Mouse (Mus musculus): ENCODE results near the gene Adra1b.
A peak's percentile ranks its signal among the peaks of the same experiment; 100 is the strongest.

Gene Adra1b

GRCm38 (mm10) chr11:43820552-43821460, 80.2 kb downstream of the Adra1b start:
- no peak for DNase-seq (ENCODE audit: low read depth)

- no peak for DNase-seq (ENCODE audit: low read depth)
Observed at GRCm38 (mm10) chr11:43817368-43817923, 83.6 kb downstream of the Adra1b start.

- no peak for DNase-seq (ENCODE audit: low read depth)
Observed at GRCm38 (mm10) chr11:43812535-43812934, 88.5 kb downstream of the Adra1b start.

- DNase-seq (ENCODE audit: low read depth): no peak
Observed at GRCm38 (mm10) chr11:43807732-43808131, 93.3 kb downstream of the Adra1b start.

GRCm38 (mm10) chr11:43795992-43796391, 105.0 kb downstream of the Adra1b start:
- DNase-seq (ENCODE audit: low read depth): no peak

- DNase-seq (ENCODE audit: low read depth): no peak
Observed at GRCm38 (mm10) chr11:43790446-43790845, 110.6 kb downstream of the Adra1b start.

GRCm38 (mm10) chr11:43783772-43784171, 117.2 kb downstream of the Adra1b start:
- DNase-seq (ENCODE audit: low read depth): no peak

GRCm38 (mm10) chr11:43783106-43783505, 117.9 kb downstream of the Adra1b start:
- DNase-seq (ENCODE audit: low read depth): no peak

- DNase-seq (ENCODE audit: low read depth): no peak
Observed at GRCm38 (mm10) chr11:43779551-43779950, 121.5 kb downstream of the Adra1b start.

GRCm38 (mm10) chr11:43776324-43776694, 124.7 kb downstream of the Adra1b start:
- no peak for DNase-seq (ENCODE audit: low read depth)

GRCm38 (mm10) chr11:43775469-43776323, 125.3 kb downstream of the Adra1b start:
- DNase-seq (ENCODE audit: low read depth): no peak

- DNase-seq (ENCODE audit: low read depth): no peak
Observed at GRCm38 (mm10) chr11:43773725-43774124, 127.3 kb downstream of the Adra1b start.

- no peak for DNase-seq (ENCODE audit: low read depth)
Observed at GRCm38 (mm10) chr11:43770110-43770509, 130.9 kb downstream of the Adra1b start.

- DNase-seq (ENCODE audit: low read depth): no peak
Observed at GRCm38 (mm10) chr11:43767749-43768148, 133.3 kb downstream of the Adra1b start.

GRCm38 (mm10) chr11:43766922-43767648, 133.9 kb downstream of the Adra1b start:
- peak; percentile 50 for DNase-seq (ENCODE audit: low read depth)

GRCm38 (mm10) chr11:43758436-43758835, 142.6 kb downstream of the Adra1b start:
- no peak for DNase-seq (ENCODE audit: low read depth)

- DNase-seq (ENCODE audit: low read depth): no peak
Observed at GRCm38 (mm10) chr11:43755411-43755810, 145.6 kb downstream of the Adra1b start.

- DNase-seq (ENCODE audit: low read depth): no peak
Observed at GRCm38 (mm10) chr11:43754568-43754967, 146.4 kb downstream of the Adra1b start.

- no peak for DNase-seq (ENCODE audit: low read depth)
Observed at GRCm38 (mm10) chr11:43751542-43751941, 149.5 kb downstream of the Adra1b start.

GRCm38 (mm10) chr11:43747233-43748226, 153.5 kb downstream of the Adra1b start, which contains the start of gene Ttc1:
Gene Ttc1 (minus strand): TSS chr11:43748008.
- DNase-seq (ENCODE audit: low read depth): peak; percentile 96
